Mouse (Mus musculus) kidney, embryonic 16.5 days (tissue): ENCODE measurements at regions not wholly inside any gene's neighbourhood (a gene's known extent, or its start where the extent isn't known, plus 50 kb on each side); places are given as distances from the start of the nearest gene placed in this dataset.

ENCODE experiments used
- ATAC-seq: fragments of 200-750 bp; cut with Nextera tagmentation; 2 replicates; pipeline ENCODE4 v1.8.0; 2017; ENCODE audit warnings: moderate TSS enrichment; ENCODE audit not compliant: low FRiP score, low TSS enrichment
- H3K27ac ChIP-seq: fragments of 300-500 bp; sonication (generic); 2 replicates; pipeline ENCODE4 v1.5.1; 2014; ENCODE audit warnings: low read length
- H3K27me3 ChIP-seq: fragments of 300-500 bp; sonication (generic); 2 replicates; pipeline ENCODE4 v1.6.1; 2014; ENCODE audit warnings: low read length, control low read depth, mixed read lengths; ENCODE audit not compliant: insufficient read depth
- H3K36me3 ChIP-seq: fragments of 300-500 bp; sonication (generic); 2 replicates; pipeline ENCODE4 v1.6.1; 2014; ENCODE audit warnings: low read length, control low read depth, mixed read lengths; ENCODE audit not compliant: insufficient read depth
- H3K4me1 ChIP-seq: fragments of 300-500 bp; sonication (generic); 2 replicates; pipeline ENCODE4 v1.6.1; 2014; ENCODE audit warnings: low read length, control low read depth, mixed read lengths; ENCODE audit not compliant: insufficient read depth
- H3K4me2 ChIP-seq: fragments of 300-500 bp; sonication (generic); replicated peaks from 2 replicates; pipeline ENCODE4 v1.6.1; 2014; ENCODE audit warnings: low read depth, low read length
- H3K4me3 ChIP-seq: fragments of 300-500 bp; sonication (generic); 2 replicates; pipeline ENCODE4 v1.5.1; 2014; ENCODE audit warnings: mild to moderate bottlenecking, low read length
- H3K9ac ChIP-seq: fragments of 300-500 bp; sonication (generic); replicated peaks from 2 replicates; pipeline ENCODE4 v1.6.1; 2014; ENCODE audit warnings: low read length
- H3K9me3 ChIP-seq: fragments of 300-500 bp; sonication (generic); 2 replicates; pipeline ENCODE4 v1.6.1; 2016; ENCODE audit warnings: low read length, control low read depth
- WGBS: fragments of 180-500 bp; shearing (Covaris S2); extraction: QIAGEN DNeasy Blood & Tissue Kit; methylation state at CpG from one replicate; pipeline ENCODE4 v1.1.7; 2014; 5-methylcytosine and 5-hydroxymethylcytosine counted together

- Histone ChIP-seq H3K4me2 (no peak overlapping the region), H3K9me3 (no peaks in the 10 kb centered on the region), H3K9ac (no peak overlapping the region), H3K27ac (no peak overlapping the region), H3K4me3 (no peak overlapping the region), H3K4me1 (no peaks in the 10 kb centered on the region), H3K27me3 (no peaks in the 10 kb centered on the region), H3K36me3 (no peaks in the 10 kb centered on the region)
- ATAC-seq = no peak
- WGBS = 92% methylated on average over 6 of the region's 6 CpGs
These were observed 302.1 kb upstream of the 4931429L15Rik start for GRCm38 (mm10) chr9:46621851-46622250.

GRCm38 (mm10) chr9:46610101-46611005 is 290.6 kb upstream of the 4931429L15Rik start:
- H3K9ac ChIP-seq = no peak overlapping the region
- H3K4me3 ChIP-seq = no peak overlapping the region
- H3K4me1 ChIP-seq = peaks cover 13% of the 10 kb centered on the region; the same call in 1 of the 2 replicates
- 17% methylated on average over 11 of the region's 11 CpGs for WGBS
- no peak overlapping the region for H3K27ac ChIP-seq
- H3K9me3 ChIP-seq = no peaks in the 10 kb centered on the region
- no peak overlapping the region for H3K4me2 ChIP-seq
- no peak for ATAC-seq
- H3K27me3 ChIP-seq = no peaks in the 10 kb centered on the region
- no peaks in the 10 kb centered on the region for H3K36me3 ChIP-seq

DNA sequence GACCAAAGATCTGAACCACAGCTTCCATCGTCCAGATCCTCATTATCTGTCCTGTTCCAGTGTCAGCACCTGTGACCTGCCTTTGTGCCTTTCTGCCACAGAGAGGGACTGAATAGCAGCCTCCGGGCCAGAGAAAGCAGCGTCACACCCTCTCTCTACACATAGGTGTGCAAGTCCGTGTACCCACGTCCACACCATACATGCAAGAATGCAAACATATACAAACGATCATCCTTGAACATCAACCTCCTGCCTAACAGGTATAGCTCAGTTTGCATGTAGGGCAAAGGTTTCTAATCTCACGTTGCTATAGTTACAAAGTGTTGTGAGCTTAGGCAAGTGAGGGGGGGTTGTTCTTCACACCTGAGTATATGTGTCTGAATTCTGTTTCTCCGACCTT is 288.9 kb upstream of the 4931429L15Rik start:
- no peak for ATAC-seq
- WGBS = 89% methylated on average over 8 of the region's 8 CpGs
- peaks cover 13% of the 10 kb centered on the region; the same call in 1 of the 2 replicates for H3K4me1 ChIP-seq

GRCm38 (mm10) chr9:46600803-46601202 is 281.0 kb upstream of the 4931429L15Rik start:
- Histone ChIP-seq H3K27ac (no peak overlapping the region), H3K27me3 (no peaks in the 10 kb centered on the region), H3K36me3 (no peaks in the 10 kb centered on the region), H3K9me3 (no peaks in the 10 kb centered on the region), H3K4me2 (no peak overlapping the region), H3K4me3 (no peak overlapping the region), H3K9ac (no peak overlapping the region), H3K4me1 (no peaks in the 10 kb centered on the region)
- 87% methylated on average over 9 of the region's 9 CpGs for WGBS
- no peak for ATAC-seq

More for the DNA sequence above, 288.9 kb upstream of the 4931429L15Rik start:
- Histone ChIP-seq H3K4me2 (no peak overlapping the region), H3K9me3 (no peaks in the 10 kb centered on the region), H3K4me3 (no peak overlapping the region), H3K9ac (no peak overlapping the region), H3K36me3 (no peaks in the 10 kb centered on the region), H3K27me3 (no peaks in the 10 kb centered on the region), H3K27ac (no peak overlapping the region)

DNA sequence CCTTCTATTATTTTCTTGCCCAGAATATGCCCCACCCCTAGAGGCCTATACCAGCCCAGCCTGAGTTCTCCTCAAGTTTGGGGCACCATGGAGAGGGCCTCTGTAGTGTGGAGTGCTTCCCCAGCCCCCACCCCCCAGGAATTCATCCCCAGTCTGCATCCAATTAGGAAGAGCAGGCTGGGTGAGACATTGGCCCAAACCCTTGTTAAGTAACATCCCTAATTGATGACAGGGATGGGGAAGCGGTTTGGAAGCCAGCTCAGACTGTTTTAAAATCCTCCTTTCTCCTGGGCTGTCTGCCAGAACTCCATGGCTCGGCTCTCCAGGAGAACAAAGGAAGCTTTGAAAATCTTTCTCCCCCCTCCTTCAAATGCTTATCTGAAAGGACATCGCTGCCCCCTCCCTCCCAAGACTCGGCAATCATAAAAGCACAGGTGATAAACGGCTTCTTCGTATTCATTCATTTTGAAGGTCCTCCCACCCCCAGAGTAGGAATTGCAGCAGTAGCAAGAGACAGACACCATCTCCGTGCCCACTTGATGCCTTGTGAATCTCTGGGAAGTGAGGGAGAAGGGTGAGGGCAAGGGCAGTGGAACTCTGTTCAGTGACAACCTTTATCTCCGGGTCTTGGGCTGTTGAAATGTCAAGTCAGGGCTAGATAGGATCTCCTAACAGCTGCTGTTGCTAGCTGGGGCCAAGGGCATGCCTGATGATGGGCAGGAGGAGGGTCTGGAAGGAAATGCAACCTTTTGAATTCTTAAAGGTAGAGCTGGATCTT is 280.3 kb upstream of the 4931429L15Rik start:
- no peak overlapping the region for H3K9ac ChIP-seq
- H3K4me1 ChIP-seq = no peaks in the 10 kb centered on the region
- no peak overlapping the region for H3K4me3 ChIP-seq
- H3K36me3 ChIP-seq = no peaks in the 10 kb centered on the region
- WGBS = 41% methylated on average over 8 of the region's 8 CpGs
- no peaks in the 10 kb centered on the region for H3K9me3 ChIP-seq
- ATAC-seq = no peak
- no peaks in the 10 kb centered on the region for H3K27me3 ChIP-seq
- H3K27ac ChIP-seq = no peak overlapping the region
- no peak overlapping the region for H3K4me2 ChIP-seq

DNA sequence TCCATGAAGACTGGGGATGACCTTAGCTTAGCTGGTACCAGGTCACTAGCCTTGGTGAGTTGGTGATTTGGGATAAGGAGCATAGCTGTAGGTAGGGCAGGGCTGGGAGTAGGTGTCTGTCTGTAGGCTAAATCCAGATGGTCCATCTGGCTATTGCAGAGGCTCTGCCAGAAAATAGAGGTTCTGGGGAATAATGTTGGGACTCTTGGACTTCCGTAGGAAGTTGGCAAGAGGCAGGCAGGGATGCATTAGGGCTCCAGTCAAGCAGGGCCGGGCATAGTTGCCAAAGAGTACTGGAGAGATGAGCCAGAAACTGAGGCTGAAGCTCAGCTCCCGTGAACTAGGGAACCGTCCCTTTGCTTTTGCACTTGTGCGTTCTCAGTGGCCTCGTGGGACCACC is 278.7 kb upstream of the 4931429L15Rik start:
- Histone ChIP-seq H3K4me1 (no peaks in the 10 kb centered on the region), H3K4me3 (no peak overlapping the region), H3K27ac (no peak overlapping the region), H3K4me2 (no peak overlapping the region), H3K9me3 (no peaks in the 10 kb centered on the region), H3K27me3 (no peaks in the 10 kb centered on the region), H3K9ac (no peak overlapping the region), H3K36me3 (no peaks in the 10 kb centered on the region)
- WGBS = 90% methylated on average over 6 of the region's 6 CpGs
- no peak for ATAC-seq

DNA sequence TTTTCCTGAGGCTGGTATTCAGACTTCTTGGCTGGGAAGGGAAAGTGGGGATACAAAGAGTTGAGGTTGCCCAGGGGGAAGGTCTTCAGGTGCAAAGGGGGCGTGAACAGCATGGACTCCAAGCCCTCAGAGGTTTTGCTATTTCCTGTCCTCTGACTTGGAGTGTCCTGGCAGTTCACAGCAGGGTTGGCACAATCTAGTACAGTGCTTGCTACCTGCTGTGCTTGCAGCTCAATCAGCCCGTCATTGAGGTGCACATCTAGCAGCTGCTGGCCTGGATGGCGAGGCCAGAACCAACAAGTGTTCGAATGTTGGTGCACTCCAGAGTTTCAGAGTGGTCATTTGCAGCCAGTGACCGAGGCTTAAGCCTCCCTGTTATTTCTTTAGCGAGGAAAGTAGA is 273.7 kb upstream of the 4931429L15Rik start:
- Histone ChIP-seq H3K9ac (no peak overlapping the region), H3K36me3 (no peaks in the 10 kb centered on the region), H3K27me3 (no peaks in the 10 kb centered on the region), H3K9me3 (no peaks in the 10 kb centered on the region), H3K4me2 (no peak overlapping the region), H3K27ac (no peak overlapping the region), H3K4me1 (no peaks in the 10 kb centered on the region), H3K4me3 (no peak overlapping the region)
- no peak for ATAC-seq
- WGBS = 79% methylated on average over 6 of the region's 6 CpGs

GRCm38 (mm10) chr9:46592908-46593307 is 273.1 kb upstream of the 4931429L15Rik start:
- Histone ChIP-seq H3K4me1 (no peaks in the 10 kb centered on the region), H3K27ac (no peak overlapping the region), H3K27me3 (no peaks in the 10 kb centered on the region), H3K9ac (no peak overlapping the region), H3K4me2 (no peak overlapping the region), H3K4me3 (no peak overlapping the region), H3K9me3 (no peaks in the 10 kb centered on the region), H3K36me3 (no peaks in the 10 kb centered on the region)
- ATAC-seq = no peak
- 94% methylated on average over 7 of the region's 7 CpGs for WGBS

GRCm38 (mm10) chr9:46586818-46587217 is 267.0 kb upstream of the 4931429L15Rik start:
- ATAC-seq = no peak
- Histone ChIP-seq H3K4me2 (no peak overlapping the region), H3K9me3 (no peaks in the 10 kb centered on the region), H3K36me3 (no peaks in the 10 kb centered on the region), H3K9ac (no peak overlapping the region), H3K4me3 (no peak overlapping the region), H3K4me1 (no peaks in the 10 kb centered on the region), H3K27ac (no peak overlapping the region), H3K27me3 (no peaks in the 10 kb centered on the region)
- WGBS = 69% methylated on average over 8 of the region's 8 CpGs

DNA sequence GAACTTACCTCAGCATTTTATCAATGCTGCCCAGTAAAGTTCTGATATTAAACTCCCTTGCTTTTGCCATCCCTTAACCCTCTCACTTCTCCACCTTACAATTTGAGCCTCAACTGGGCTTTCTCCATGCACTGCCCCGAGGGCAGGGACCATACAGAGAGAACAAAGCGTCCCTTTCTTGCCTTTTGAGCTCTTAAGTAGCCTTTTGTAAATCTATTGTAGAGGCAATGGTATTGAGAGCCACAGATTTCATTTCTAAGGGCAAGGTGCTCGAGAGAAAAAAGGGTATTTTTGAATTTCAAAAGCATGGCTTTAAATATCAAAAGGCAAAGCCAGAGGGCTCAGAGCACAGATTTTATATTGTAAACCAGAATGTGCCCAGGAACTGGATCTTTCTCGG is 262.1 kb upstream of the 4931429L15Rik start:
- ATAC-seq = no peak
- 31% methylated on average over 4 of the region's 4 CpGs for WGBS
- Histone ChIP-seq H3K27me3 (no peaks in the 10 kb centered on the region), H3K9me3 (peaks cover 13% of the 10 kb centered on the region), H3K4me2 (no peak overlapping the region), H3K4me3 (no peak overlapping the region), H3K36me3 (no peaks in the 10 kb centered on the region), H3K27ac (no peak overlapping the region), H3K4me1 (no peaks in the 10 kb centered on the region), H3K9ac (no peak overlapping the region)
